Mouse (Mus musculus): ENCODE data around the gene Metrn. TPM values are rescaled to one million over a fixed set of nuclear protein-coding genes. Genes with fewer than 3 reads are reported as not detected.
A peak's percentile ranks its signal among the peaks of the same experiment; 100 is the strongest.

The Metrn gene
- total RNA-seq, 1 experiment: 46.1 TPM

GRCm38 (mm10) chr17:25838904-25839303, 42.0 kb upstream of the Metrn start:
- peaks cover 0 to 24% of the 10 kb centered on the region in 2 experiments; a peak in 1 of 4 replicates for H3K4me1 ChIP-seq (ENCODE audit: control insufficient read depth in 2 of 2, insufficient read depth in 2 of 2, low read length in 2 of 2, poor library complexity in 1 of 2)
- H3K9me3 ChIP-seq (ENCODE audit: control insufficient read depth, insufficient read depth, low read depth, low read length): no peaks in the 10 kb centered on the region
- no peak overlapping the region for H3K27ac ChIP-seq (ENCODE audit: insufficient read depth, low read depth, low read length, poor library complexity, severe bottlenecking)
- DNase-seq (ENCODE audit: low read depth, low spot score): no peak
- in situ Hi-C loops (cut with MboI; ENCODE audit: low sequenced_read_pairs in 2 of 2, unreplicated experiment in 2 of 2): no loop called here
- TF ChIP-seq ZC3H11A (IDR thresholded peaks at IDR 0.05; ENCODE audit: borderline replicate concordance, low read depth, low read length) (no peak), ZNF384 (IDR thresholded peaks at IDR 0.05; ENCODE audit: low read depth, low read length) (no peak), HCFC1 (IDR thresholded peaks at IDR 0.05; ENCODE audit: borderline replicate concordance, insufficient read depth, low read length) (no peak), CHD2 (IDR thresholded peaks at IDR 0.05; ENCODE audit: low read depth, low read length) (no peak), MAFK (IDR thresholded peaks at IDR 0.05; ENCODE audit: insufficient read depth, low read depth, low read length) (no peak)
- peaks cover 56% of the 10 kb centered on the region for H3K36me3 ChIP-seq (ENCODE audit: control insufficient read depth, insufficient read depth, low read length, poor library complexity, severe bottlenecking)
- no peak overlapping the region for H3K9ac ChIP-seq (ENCODE audit: insufficient read depth, low read depth, low read length, poor library complexity, severe bottlenecking)
- H3K4me3 ChIP-seq (ENCODE audit: insufficient read depth in 1 of 2, low read depth in 1 of 2, low read length in 2 of 2, poor library complexity in 1 of 2, severe bottlenecking in 1 of 2): no peak overlapping the region

DNA sequence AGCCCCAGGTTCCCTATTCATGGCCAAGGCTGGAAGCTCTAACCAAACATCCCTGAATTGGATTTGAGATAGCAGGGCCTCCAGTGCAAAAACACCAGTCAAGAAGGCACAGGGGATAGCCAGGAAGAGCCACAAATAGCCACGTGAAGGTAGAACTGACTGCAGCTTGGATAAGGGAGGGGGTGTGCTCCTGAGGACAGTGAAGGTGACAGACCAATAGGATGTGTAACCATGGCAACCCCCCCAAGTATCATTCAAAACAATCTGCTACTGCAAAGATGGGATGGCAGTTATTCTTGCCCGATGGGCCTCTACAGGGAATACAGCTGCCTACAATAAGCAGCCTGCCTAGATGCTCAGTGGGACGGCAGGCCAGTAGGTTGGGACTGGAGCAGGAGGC, 40.6 kb upstream of the Metrn start:
- no peak overlapping the region for H3K9ac ChIP-seq (ENCODE audit: insufficient read depth, low read depth, low read length, poor library complexity, severe bottlenecking)
- in situ Hi-C loops (cut with MboI; ENCODE audit: low sequenced_read_pairs in 2 of 2, unreplicated experiment in 2 of 2): no loop called here
- peaks cover 0 to 19% of the 10 kb centered on the region in 2 experiments; a peak in 1 of 4 replicates for H3K4me1 ChIP-seq (ENCODE audit: control insufficient read depth in 2 of 2, insufficient read depth in 2 of 2, low read length in 2 of 2, poor library complexity in 1 of 2)
- TF ChIP-seq CHD2 (IDR thresholded peaks at IDR 0.05; ENCODE audit: low read depth, low read length) (no peak), HCFC1 (IDR thresholded peaks at IDR 0.05; ENCODE audit: borderline replicate concordance, insufficient read depth, low read length) (no peak)
- no peak overlapping the region for H3K4me3 ChIP-seq (ENCODE audit: insufficient read depth in 1 of 2, low read depth in 1 of 2, low read length in 2 of 2, poor library complexity in 1 of 2, severe bottlenecking in 1 of 2)
- DNase-seq (ENCODE audit: low read depth, low spot score): no peak
- H3K9me3 ChIP-seq (ENCODE audit: control insufficient read depth, insufficient read depth, low read depth, low read length): no peaks in the 10 kb centered on the region
- no peak overlapping the region for H3K27ac ChIP-seq (ENCODE audit: insufficient read depth, low read depth, low read length, poor library complexity, severe bottlenecking)
- H3K36me3 ChIP-seq (ENCODE audit: control insufficient read depth, insufficient read depth, low read length, poor library complexity, severe bottlenecking): peaks cover 56% of the 10 kb centered on the region

DNA sequence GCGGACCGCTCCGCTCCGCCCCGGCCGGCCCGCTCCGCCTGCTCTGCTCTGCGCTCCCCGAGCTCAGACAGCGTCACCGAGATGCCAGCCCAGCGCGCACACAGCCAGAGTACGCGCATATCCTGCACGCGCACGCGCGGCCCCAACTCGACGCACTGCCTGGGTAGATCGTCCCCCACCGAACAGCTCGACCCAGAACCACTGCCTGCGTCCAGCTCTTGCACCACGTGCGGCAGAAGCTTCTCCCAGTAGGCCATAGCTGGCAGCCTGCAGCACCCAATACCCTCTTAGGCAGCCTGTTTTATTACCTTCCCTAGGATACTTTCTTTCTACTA, 40.1 kb upstream of the Metrn start, which contains the start of gene Rhbdl1:
TSS of gene Rhbdl1 (minus strand) at position 220 of the 335 bp plus-strand sequence.
- in situ Hi-C loops (cut with MboI; ENCODE audit: low sequenced_read_pairs in 2 of 2, unreplicated experiment in 2 of 2): no loop called here
- DNase-seq (ENCODE audit: low read depth, low spot score): no peak
- no peak for TF ChIP-seq ZNF384 (IDR thresholded peaks at IDR 0.05; ENCODE audit: low read depth, low read length)
- no peak for TF ChIP-seq HCFC1 (IDR thresholded peaks at IDR 0.05; ENCODE audit: borderline replicate concordance, insufficient read depth, low read length)
- TF ChIP-seq CHD2 (IDR thresholded peaks at IDR 0.05; ENCODE audit: low read depth, low read length): no peak
- TF ChIP-seq MAFK (IDR thresholded peaks at IDR 0.05; ENCODE audit: insufficient read depth, low read depth, low read length): no peak
- no peak for TF ChIP-seq ZC3H11A (IDR thresholded peaks at IDR 0.05; ENCODE audit: borderline replicate concordance, low read depth, low read length)
- Histone ChIP-seq H3K27ac (ENCODE audit: insufficient read depth, low read depth, low read length, poor library complexity, severe bottlenecking) (no peak within 1 kb of the TSS), H3K36me3 (ENCODE audit: control insufficient read depth, insufficient read depth, low read length, poor library complexity, severe bottlenecking) (peaks cover 51% of the 10 kb centered on the region), H3K9me3 (ENCODE audit: control insufficient read depth, insufficient read depth, low read depth, low read length) (no peaks in the 10 kb centered on the region), H3K4me1 (ENCODE audit: control insufficient read depth in 2 of 2, insufficient read depth in 2 of 2, low read length in 2 of 2, poor library complexity in 1 of 2) (peaks cover 0 to 19% of the 10 kb centered on the region in 2 experiments; a peak in 1 of 4 replicates), H3K4me3 (ENCODE audit: insufficient read depth in 1 of 2, low read depth in 1 of 2, low read length in 2 of 2, poor library complexity in 1 of 2, severe bottlenecking in 1 of 2) (peak within 1 kb of the TSS; percentile 23 to 41; a peak in 3 of 4 replicates), H3K9ac (ENCODE audit: insufficient read depth, low read depth, low read length, poor library complexity, severe bottlenecking) (peak within 1 kb of the TSS; percentile 20; the same call in 1 of the 2 replicates)

DNA sequence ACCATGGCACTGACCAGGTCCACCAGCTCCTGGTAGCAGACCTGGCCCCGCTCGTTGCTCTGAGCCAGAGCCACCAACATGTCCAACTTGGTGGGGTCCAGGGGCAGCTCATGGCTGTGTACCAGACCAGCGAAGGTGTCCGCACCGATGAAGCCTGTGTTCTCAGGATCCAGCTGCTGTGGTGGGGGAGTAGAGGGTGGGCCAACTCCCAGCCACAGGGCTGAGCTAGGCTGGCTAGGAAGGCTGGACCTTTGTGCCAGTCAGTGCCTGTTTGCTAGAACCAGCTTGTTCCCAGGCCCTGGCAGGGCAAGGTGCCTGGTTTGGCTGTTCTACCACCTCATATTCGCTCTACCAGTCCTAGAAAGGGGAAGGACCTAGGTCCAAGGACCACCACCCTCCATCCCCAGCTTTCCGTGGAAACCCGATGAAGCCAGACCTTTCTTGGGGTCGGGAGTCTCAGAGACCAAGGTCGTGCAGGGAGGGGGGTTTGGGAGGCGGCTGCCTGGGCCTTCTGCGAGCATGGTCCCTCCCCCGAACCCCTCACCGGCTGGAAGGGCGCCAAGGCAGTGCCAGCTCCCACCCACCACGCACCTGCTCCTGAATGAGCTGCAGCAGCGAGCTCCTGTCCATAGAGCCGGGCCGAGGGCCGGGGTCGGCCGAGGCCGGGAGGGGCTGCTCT, 39.6 kb upstream of the Metrn start:
- TF ChIP-seq ZC3H11A (IDR thresholded peaks at IDR 0.05; ENCODE audit: borderline replicate concordance, low read depth, low read length): no peak
- no peak for TF ChIP-seq HCFC1 (IDR thresholded peaks at IDR 0.05; ENCODE audit: borderline replicate concordance, insufficient read depth, low read length)
- TF ChIP-seq ZNF384 (IDR thresholded peaks at IDR 0.05; ENCODE audit: low read depth, low read length): no peak
- no peak for TF ChIP-seq MAFK (IDR thresholded peaks at IDR 0.05; ENCODE audit: insufficient read depth, low read depth, low read length)
- TF ChIP-seq CHD2 (IDR thresholded peaks at IDR 0.05; ENCODE audit: low read depth, low read length): no peak
- peak overlapping the region; percentile 20; the same call in 1 of the 2 replicates for H3K9ac ChIP-seq (ENCODE audit: insufficient read depth, low read depth, low read length, poor library complexity, severe bottlenecking)
- H3K4me3 ChIP-seq (ENCODE audit: insufficient read depth in 1 of 2, low read depth in 1 of 2, low read length in 2 of 2, poor library complexity in 1 of 2, severe bottlenecking in 1 of 2): peak overlapping the region; percentile 23 to 41; a peak in 3 of 4 replicates
- H3K9me3 ChIP-seq (ENCODE audit: control insufficient read depth, insufficient read depth, low read depth, low read length): no peaks in the 10 kb centered on the region
- in situ Hi-C loops (cut with MboI; ENCODE audit: low sequenced_read_pairs in 2 of 2, unreplicated experiment in 2 of 2): no loop called here
- DNase-seq (ENCODE audit: low read depth, low spot score): no peak
- H3K36me3 ChIP-seq (ENCODE audit: control insufficient read depth, insufficient read depth, low read length, poor library complexity, severe bottlenecking): peaks cover 51% of the 10 kb centered on the region
- peaks cover under 1 to 23% of the 10 kb centered on the region in 2 experiments; a peak in 1 of 4 replicates for H3K4me1 ChIP-seq (ENCODE audit: control insufficient read depth in 2 of 2, insufficient read depth in 2 of 2, low read length in 2 of 2, poor library complexity in 1 of 2)
- no peak overlapping the region for H3K27ac ChIP-seq (ENCODE audit: insufficient read depth, low read depth, low read length, poor library complexity, severe bottlenecking)

Data from ES-E14 (cell line).